Mouse (Mus musculus) naive thymus-derived CD4-positive, alpha-beta T cell, adult 5 months (primary cell): ENCODE data around the gene Tmem182. TPM values are rescaled to one million over a fixed set of nuclear protein-coding genes. Genes with fewer than 3 reads are reported as not detected.

ENCODE experiments used
- polyA plus RNA-seq: library from polyadenylated mRNA; unstranded; fragments of 100-300 nt; shearing (Covaris generic); gene quantifications from one replicate; pipeline ENCODE4 v1.2.1, GENCODE M21; 2017

Gene Tmem182
- not detected for polyA plus RNA-seq

DNA sequence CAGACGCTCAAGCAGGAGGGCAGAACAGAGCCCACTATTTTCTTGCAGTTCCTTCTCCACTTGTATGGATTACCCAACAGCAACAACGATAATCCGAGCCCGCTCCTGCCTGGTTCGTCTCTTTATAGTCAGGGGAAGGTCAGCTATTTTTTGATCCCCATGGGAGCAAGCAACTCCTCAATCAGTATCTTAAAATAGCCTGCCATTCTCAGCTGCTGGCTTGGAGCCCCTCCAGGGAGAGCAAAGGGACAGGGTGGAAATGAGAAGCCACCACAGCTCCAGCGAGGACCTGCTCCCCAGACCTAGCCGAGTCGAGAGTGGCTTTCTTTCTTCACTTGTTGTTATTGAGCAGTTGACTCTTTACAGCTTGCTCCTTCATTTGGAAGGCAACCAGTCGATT, at the start of gene Tmem182:
Gene Tmem182 (plus strand): TSS at position 251 of the 400 bp plus-strand sequence.

DNA sequence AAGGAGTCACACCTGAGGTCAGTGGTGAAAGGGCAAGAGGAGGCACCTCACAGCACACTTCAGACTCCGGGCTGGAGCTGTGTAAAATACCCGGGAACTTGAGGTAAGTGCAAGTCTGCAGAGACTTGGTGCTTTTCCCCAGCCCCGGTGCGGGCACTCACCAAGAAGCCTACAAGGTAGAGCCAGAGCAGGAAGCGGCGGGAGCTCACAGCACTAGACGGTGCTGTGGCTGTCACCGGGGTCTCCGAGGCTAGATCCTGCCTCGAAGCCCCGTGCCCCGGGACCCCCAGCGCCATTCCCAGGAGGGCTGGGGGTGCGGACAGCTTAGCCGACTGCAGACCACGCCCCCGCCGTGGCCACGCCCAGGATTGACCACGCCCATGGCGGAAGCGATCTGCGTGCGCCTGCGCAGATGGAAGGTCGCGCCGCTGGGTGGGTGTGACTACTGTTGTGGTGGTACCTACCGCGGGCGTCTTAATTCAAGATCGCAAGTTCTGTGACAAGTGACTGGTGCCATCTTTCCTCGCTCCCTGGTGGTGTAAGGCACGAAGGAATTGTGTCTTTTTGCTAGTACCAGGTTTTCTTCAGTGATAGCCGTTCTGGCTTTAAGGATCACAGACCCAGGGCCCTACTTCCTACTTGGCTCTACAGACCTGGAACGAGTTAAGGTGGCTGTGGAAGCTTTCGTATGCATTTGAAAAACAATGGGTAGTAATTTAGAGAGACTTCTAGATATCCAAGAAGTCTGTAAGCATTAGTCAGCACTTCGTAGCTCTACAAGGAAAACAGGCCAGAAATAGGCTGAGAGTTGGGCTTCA, 14.9 kb upstream of the Tmem182 start, which contains the start of gene Mfsd9:
Gene Mfsd9 (minus strand): TSS at position 364 of the 818 bp plus-strand sequence.

Other genes with a start within 250 kb of the Tmem182 start
- not detected for gene Slc9a4, start 225.5 kb upstream of the Tmem182 start, polyA plus RNA-seq
- gene Slc9a2, start 125.0 kb upstream of the Tmem182 start, polyA plus RNA-seq, result not detected
- 0.57 TPM for gene Mfsd9, start 14.9 kb upstream of the Tmem182 start, polyA plus RNA-seq